Mouse (Mus musculus) spleen, embryonic (tissue): Measurements from ENCODE around the gene Lima1.
"Not testable (repeated sequence)": the region's sequence is repeated elsewhere in the genome, so short reads cannot be mapped to it uniquely, and the experiment has no call there.

Experiments
- CTCF ChIA-PET: fragments of 350-600 bp; sonication (Branson Sonifier 250); formaldehyde crosslinking; loops from one replicate; lab custom pipeline; 2022; lab: Charles Lee

The Lima1 gene

GRCm38 (mm10) chr15:99807776-99808735 is 67.2 kb downstream of the Lima1 start:
- CTCF ChIA-PET: no interaction called here

- CTCF ChIA-PET: no interaction called here
These were observed 69.1 kb downstream of the Lima1 start for GRCm38 (mm10) chr15:99806171-99806570.

GRCm38 (mm10) chr15:99805673-99806072 is 69.6 kb downstream of the Lima1 start:
- CTCF ChIA-PET: no interaction called here

- CTCF ChIA-PET: interaction anchor here (0.7 kb wide), 1 partner anchor 150 kb away, joined by 3 read pairs; no protein-coding TSS in a partner anchor
These were observed 72.0 kb downstream of the Lima1 start for GRCm38 (mm10) chr15:99803186-99803644.

DNA sequence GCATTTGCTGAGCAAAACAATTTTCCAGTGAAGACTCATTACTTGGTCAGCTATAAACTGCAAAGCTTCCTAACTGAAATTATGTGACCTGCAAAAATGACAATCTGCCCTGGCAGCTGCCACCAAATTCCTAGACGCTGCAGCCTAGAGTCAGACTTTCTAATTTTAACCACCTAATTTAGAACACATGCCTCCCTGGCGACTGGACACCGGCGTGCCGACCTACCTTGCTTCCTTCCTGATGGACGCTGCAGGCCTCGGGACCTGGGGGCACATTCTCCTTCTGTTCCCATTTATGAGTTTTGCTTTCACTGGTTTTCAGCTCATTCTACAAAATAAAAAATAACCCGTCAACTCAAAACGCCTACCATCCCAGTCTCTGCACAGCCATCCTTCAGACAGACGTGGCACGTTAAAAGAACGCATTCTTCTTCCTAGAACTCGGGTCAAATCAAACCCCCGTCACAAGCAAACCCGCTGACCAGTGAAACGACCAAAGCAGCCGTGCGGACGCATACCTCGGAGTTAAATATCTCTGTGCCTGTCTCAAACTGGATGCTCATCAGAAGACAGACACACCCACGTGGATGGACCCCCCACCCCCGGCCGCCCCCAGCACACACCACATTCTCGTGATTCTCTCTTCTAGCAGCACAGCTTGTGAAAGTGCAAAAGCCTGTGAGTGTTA is 73.2 kb downstream of the Lima1 start:
- CTCF ChIA-PET: interaction anchor here (0.6 kb wide), 1 partner anchor 98 kb away, joined by 3 read pairs; no protein-coding TSS in a partner anchor

DNA sequence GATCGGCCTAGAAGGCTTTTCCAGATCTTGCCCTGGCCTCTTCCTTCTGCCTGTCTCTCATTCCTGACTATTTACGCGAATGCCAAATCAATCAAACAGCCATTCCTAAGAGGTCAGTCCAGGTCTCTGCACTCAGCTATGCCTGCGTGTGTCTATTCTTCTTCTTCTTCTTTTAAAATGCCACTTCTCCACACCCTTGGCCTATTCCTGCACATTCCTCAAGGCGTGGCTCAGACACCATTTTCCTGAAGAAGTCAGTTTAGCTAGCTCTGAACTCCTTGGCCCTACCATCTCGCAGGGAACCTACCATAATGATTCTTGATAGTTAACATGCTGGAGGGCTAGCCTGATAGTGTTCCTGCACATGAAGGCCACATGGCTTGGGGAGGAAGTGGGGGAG is 75.5 kb downstream of the Lima1 start:
- CTCF ChIA-PET: interaction anchor here (0.6 kb wide), 1 partner anchor 894 kb away, joined by 8 read pairs; no protein-coding TSS in a partner anchor

- CTCF ChIA-PET: no interaction called here
These were observed 77.4 kb downstream of the Lima1 start for GRCm38 (mm10) chr15:99797898-99798297.

GRCm38 (mm10) chr15:99796735-99797134 is 78.5 kb downstream of the Lima1 start:
- CTCF ChIA-PET: no interaction called here

DNA sequence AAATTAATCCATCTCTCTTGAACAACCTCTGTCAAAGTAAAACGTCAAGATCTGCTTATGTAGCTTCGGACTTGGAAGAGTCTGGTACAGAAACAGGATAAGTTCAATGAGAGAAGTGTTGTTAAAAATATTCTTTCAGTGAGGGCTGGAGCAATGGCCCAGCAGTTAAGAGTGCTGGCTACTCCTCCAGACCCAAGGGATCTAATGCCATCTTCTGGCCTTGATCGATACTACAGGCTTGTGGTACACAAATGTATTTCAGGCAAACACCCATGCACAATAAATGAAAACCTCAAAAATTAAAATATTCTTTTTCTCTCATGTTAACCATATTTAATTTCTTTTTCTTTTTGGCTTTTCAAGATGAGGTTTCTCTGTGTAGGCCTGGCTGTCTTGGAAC is 79.2 kb downstream of the Lima1 start:
- CTCF ChIA-PET: no interaction called here

GRCm38 (mm10) chr15:99792221-99792815 is 82.9 kb downstream of the Lima1 start:
- CTCF ChIA-PET: no interaction called here

DNA sequence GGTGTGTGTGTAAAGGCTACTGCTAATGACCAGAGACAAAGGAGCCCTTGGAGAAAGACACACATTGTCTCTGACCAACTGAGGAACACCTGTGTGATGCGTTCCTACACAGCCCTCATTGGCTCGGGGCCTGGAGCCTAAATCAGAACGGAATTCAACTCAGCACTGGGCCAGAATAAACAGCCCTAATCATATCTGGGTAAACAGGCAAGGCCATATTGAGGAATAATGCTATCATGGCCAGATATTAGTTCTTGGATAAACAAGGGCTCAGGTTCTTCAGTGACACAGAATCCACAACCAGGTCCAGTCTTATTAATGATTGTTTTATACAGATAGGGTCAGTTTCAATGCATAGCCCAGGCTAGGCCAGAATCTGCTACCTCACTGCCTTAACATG is 84.3 kb downstream of the Lima1 start:
- CTCF ChIA-PET: no interaction called here

GRCm38 (mm10) chr15:99790464-99790863 is 84.8 kb downstream of the Lima1 start:
- CTCF ChIA-PET: no interaction called here

DNA sequence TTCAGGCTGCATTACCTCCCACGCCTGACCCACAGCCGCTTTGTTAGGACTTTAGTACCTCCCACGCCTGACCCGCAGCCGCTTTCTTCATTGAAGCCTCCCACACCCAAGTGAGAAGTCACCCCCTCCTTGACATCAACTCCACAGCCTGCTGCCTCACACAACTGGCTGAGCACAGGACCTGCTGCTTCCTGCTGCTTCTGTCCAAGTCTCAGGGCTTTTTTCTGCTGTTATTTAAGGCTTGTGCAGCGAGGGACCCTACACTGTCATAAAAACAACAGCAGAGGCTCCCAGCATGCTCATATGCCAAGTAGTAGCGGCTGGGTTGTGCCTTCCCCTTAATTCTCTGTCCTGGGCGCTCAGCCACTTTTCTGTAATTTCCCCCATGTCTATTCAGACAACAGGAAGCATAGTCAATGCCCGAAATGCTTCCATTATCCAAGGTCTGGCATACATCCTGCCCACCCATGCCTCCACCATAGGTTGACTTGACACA is 87.6 kb downstream of the Lima1 start:
- CTCF ChIA-PET: no interaction called here

- CTCF ChIA-PET: interaction anchor here (0.6 to 1.0 kb wide), 3 partner anchors 54 to 64 kb away, joined by 3 to 4 read pairs (median 4); partner anchors contain the start of gene Cox14
These were observed 96.5 kb downstream of the Lima1 start for GRCm38 (mm10) chr15:99778677-99779335.

- CTCF ChIA-PET: interaction anchor here (0.6 to 1.0 kb wide), 3 partner anchors 53 to 63 kb away, joined by 3 to 4 read pairs (median 4); partner anchors contain the start of gene Cox14
These were observed 97.1 kb downstream of the Lima1 start for GRCm38 (mm10) chr15:99778148-99778547.

- CTCF ChIA-PET: no interaction called here
These were observed 102.3 kb downstream of the Lima1 start for GRCm38 (mm10) chr15:99772925-99773324.

DNA sequence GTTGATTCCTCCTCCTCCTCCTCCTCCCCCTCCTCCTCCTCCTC is 102.6 kb downstream of the Lima1 start, which contains the start of gene Cers5:
TSS of gene Cers5 (minus strand) at position 5 of the 44 bp plus-strand sequence.
- CTCF ChIA-PET: not testable (repeated sequence)

- CTCF ChIA-PET: no interaction called here
These were observed 102.9 kb downstream of the Lima1 start for GRCm38 (mm10) chr15:99772277-99772880.

GRCm38 (mm10) chr15:99771601-99772276 is 103.5 kb downstream of the Lima1 start:
- CTCF ChIA-PET: no interaction called here

DNA sequence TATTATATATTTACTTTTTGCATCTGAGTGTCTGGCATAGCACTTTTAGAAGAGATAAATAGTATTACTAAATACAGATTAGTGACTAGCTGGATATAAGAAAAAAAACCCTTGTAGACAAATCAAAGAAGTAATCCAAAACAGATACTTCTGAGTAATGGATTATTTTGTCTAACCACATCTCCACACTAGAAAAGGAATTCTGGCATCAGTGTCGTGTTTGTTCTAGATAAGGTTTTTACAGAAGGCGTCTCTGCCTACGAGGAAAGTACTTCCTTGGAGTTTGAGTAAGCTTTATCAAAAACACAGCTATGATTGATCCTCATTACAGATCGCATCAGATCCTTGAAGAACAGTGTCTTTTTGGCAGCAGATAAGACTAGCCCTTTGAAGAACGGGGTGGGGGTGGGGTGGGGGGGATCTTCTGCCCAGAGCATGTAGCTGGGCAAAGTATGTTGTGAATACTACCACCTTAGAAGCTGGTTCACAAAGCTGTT is 104.2 kb downstream of the Lima1 start:
- CTCF ChIA-PET: interaction anchor here (0.6 kb wide), 1 partner anchor 376 kb away, joined by 4 read pairs; no protein-coding TSS in a partner anchor
